Mouse (Mus musculus) lung, embryonic 15.5 days (tissue): Measurements from ENCODE around the gene Hif3a. TPM values are rescaled to one million over a fixed set of nuclear protein-coding genes. Genes with fewer than 3 reads are reported as not detected.

Experiments used
- polyA plus RNA-seq: library from polyadenylated mRNA; unstranded; fragments of >200 nt; fragmentation: Nextera tagmentation; extraction: Ambion mirVana; gene quantifications from 2 replicates; pipeline ENCODE4 v1.2.1, GENCODE M21; 2015

Gene Hif3a
- polyA plus RNA-seq, 1 experiment from 2014 or later, result 41.5 TPM

Other genes with a start within 250 kb of the Hif3a start
- 102 TPM in 2 replicates for gene Strn4, start 246.5 kb downstream of the Hif3a start, polyA plus RNA-seq
- gene Fkrp, start 245.7 kb downstream of the Hif3a start, polyA plus RNA-seq, result 28.9 and 30.6 TPM in 2 replicates
- gene Prkd2, start 219.5 kb downstream of the Hif3a start, polyA plus RNA-seq, result 18.9 and 19.7 TPM in 2 replicates
- 3.5 and 3.7 TPM in 2 replicates for gene Dact3, start 187.1 kb downstream of the Hif3a start, polyA plus RNA-seq
- gene Gng8, start 170.6 kb downstream of the Hif3a start, polyA plus RNA-seq, result 11.2 and 12.0 TPM in 2 replicates
- gene Ptgir, start 155.9 kb downstream of the Hif3a start, polyA plus RNA-seq, result 2.0 and 2.4 TPM in 2 replicates
- gene Calm3, start 138.3 kb downstream of the Hif3a start, polyA plus RNA-seq, result 101 and 104 TPM in 2 replicates
- 6.2 and 6.6 TPM in 2 replicates for gene Pnmal2, start 117.7 kb downstream of the Hif3a start, polyA plus RNA-seq
- gene Pnmal1, start 102.7 kb downstream of the Hif3a start, polyA plus RNA-seq, result 0.11 and 0.36 TPM in 2 replicates
- 0.16 and 0.17 TPM in 2 replicates for gene Gm42372, start 79.3 kb downstream of the Hif3a start, polyA plus RNA-seq
- 34.9 and 35.9 TPM in 2 replicates for gene Ccdc8, start 69.7 kb downstream of the Hif3a start, polyA plus RNA-seq
- gene Ppp5c, start 34.5 kb downstream of the Hif3a start, polyA plus RNA-seq, result 107 and 110 TPM in 2 replicates
- 0.10 and 0.19 TPM in 2 replicates for gene Psg16, start 11.6 kb upstream of the Hif3a start, polyA plus RNA-seq
- not detected in 2 replicates for gene Ceacam3, start 87.9 kb upstream of the Hif3a start, polyA plus RNA-seq
- not detected in 2 replicates for gene Psg29, start 141.1 kb upstream of the Hif3a start, polyA plus RNA-seq